Mouse (Mus musculus): ENCODE results near the gene Pou6f1.
"Not testable (repeated sequence)": the region's sequence is repeated elsewhere in the genome, so short reads cannot be mapped to it uniquely, and the experiment has no call there.

Pou6f1 gene

GRCm38 (mm10) chr15:100621671-100622070 lies 21.9 kb upstream of the Pou6f1 start:
- not testable (repeated sequence) for DNase-seq (ENCODE audit: extremely low read depth, insufficient read length, low spot score)

- DNase-seq (ENCODE audit: extremely low read depth, insufficient read length, low spot score) = no peak
Measured at GRCm38 (mm10) chr15:100619200-100619599, 19.4 kb upstream of the Pou6f1 start.

GRCm38 (mm10) chr15:100616221-100616620 lies 16.4 kb upstream of the Pou6f1 start:
- DNase-seq (ENCODE audit: extremely low read depth, insufficient read length, low spot score) = no peak

- DNase-seq (ENCODE audit: extremely low read depth, insufficient read length, low spot score) = peak; percentile 89
Measured at GRCm38 (mm10) chr15:100615825-100616220, 16.0 kb upstream of the Pou6f1 start.

GRCm38 (mm10) chr15:100614996-100615824 lies 15.4 kb upstream of the Pou6f1 start, which contains the start of gene Dazap2:
Gene Dazap2, plus strand, starts transcription at chr15:100615349.
- DNase-seq (ENCODE audit: extremely low read depth, insufficient read length, low spot score) = peak; percentile 98

- no peak for DNase-seq (ENCODE audit: extremely low read depth, insufficient read length, low spot score)
Measured at GRCm38 (mm10) chr15:100614218-100614995, 14.6 kb upstream of the Pou6f1 start.

GRCm38 (mm10) chr15:100613584-100613983 lies 13.8 kb upstream of the Pou6f1 start:
- peak; percentile 78 for DNase-seq (ENCODE audit: extremely low read depth, insufficient read length, low spot score)

- DNase-seq (ENCODE audit: extremely low read depth, insufficient read length, low spot score) = peak; percentile 47
Measured at GRCm38 (mm10) chr15:100612432-100612831, 12.6 kb upstream of the Pou6f1 start.

- DNase-seq (ENCODE audit: extremely low read depth, insufficient read length, low spot score) = no peak
Measured at GRCm38 (mm10) chr15:100611951-100612350, 12.2 kb upstream of the Pou6f1 start.

- DNase-seq (ENCODE audit: extremely low read depth, insufficient read length, low spot score) = not testable (repeated sequence)
Measured at GRCm38 (mm10) chr15:100606677-100607076, 6.9 kb upstream of the Pou6f1 start.

- no peak for DNase-seq (ENCODE audit: extremely low read depth, insufficient read length, low spot score)
Measured at GRCm38 (mm10) chr15:100601669-100602068, 1.9 kb upstream of the Pou6f1 start.

- no peak for DNase-seq (ENCODE audit: extremely low read depth, insufficient read length, low spot score)
Measured at GRCm38 (mm10) chr15:100600696-100601272, 1.0 kb upstream of the Pou6f1 start.

- DNase-seq (ENCODE audit: extremely low read depth, insufficient read length, low spot score) = peak; percentile 70
Measured at GRCm38 (mm10) chr15:100600047-100600695, 387 bp upstream of the Pou6f1 start.

- no peak for DNase-seq (ENCODE audit: extremely low read depth, insufficient read length, low spot score)
Measured at GRCm38 (mm10) chr15:100598883-100599275, 905 bp downstream of the Pou6f1 start.

- DNase-seq (ENCODE audit: extremely low read depth, insufficient read length, low spot score) = no peak
Measured at GRCm38 (mm10) chr15:100598287-100598882, 1.4 kb downstream of the Pou6f1 start.

- no peak for DNase-seq (ENCODE audit: extremely low read depth, insufficient read length, low spot score)
Measured at GRCm38 (mm10) chr15:100592817-100593216, 7.0 kb downstream of the Pou6f1 start.

- DNase-seq (ENCODE audit: extremely low read depth, insufficient read length, low spot score) = no peak
Measured at GRCm38 (mm10) chr15:100590436-100590835, 9.3 kb downstream of the Pou6f1 start.

- DNase-seq (ENCODE audit: extremely low read depth, insufficient read length, low spot score) = no peak
Measured at GRCm38 (mm10) chr15:100588297-100588696, 11.5 kb downstream of the Pou6f1 start.

GRCm38 (mm10) chr15:100587166-100587565 lies 12.6 kb downstream of the Pou6f1 start:
- DNase-seq (ENCODE audit: extremely low read depth, insufficient read length, low spot score) = no peak

GRCm38 (mm10) chr15:100585931-100586330 lies 13.9 kb downstream of the Pou6f1 start:
- DNase-seq (ENCODE audit: extremely low read depth, insufficient read length, low spot score) = no peak
